14 mouse cellular contexts compared by ENCODE assay signal in genomic region chr15:96690829-96691228, GRCm38 (mm10).
"Had no signal": no experiment of that assay in that cellular context is flagged by ENCODE, and none has a peak within 500 bp of the region (broad histone marks: within the 10 kb centered on the region; RNA-seq: fewer than 3 reads in every experiment).

No protein-coding gene starts in this region.

- H3K27me3 ChIP-seq: liver, embryonic 15.5 days; megakaryocyte, embryonic 14.5 days; neural tube, embryonic 15.5 days had no signal

- H3K4me3 ChIP-seq: left cerebral cortex, adult 2 months; limb, embryonic 10.5 days; liver, embryonic 15.5 days; megakaryocyte, embryonic 14.5 days; myocyte; neural tube, embryonic 15.5 days had no signal

- H3K9ac ChIP-seq: liver, embryonic 15.5 days; neural tube, embryonic 15.5 days had no signal

- H3K4me1 ChIP-seq: limb, embryonic 10.5 days had no signal

- H3K4me2 ChIP-seq: liver, embryonic 11.5 days; liver, embryonic 15.5 days; midbrain, embryonic 11.5 days; neural tube, embryonic 15.5 days had no signal

- DNase-seq: kidney, adult 8-10 months; kidney, postnatal 25 days; lung, adult 2 months; lung, postnatal 36 days; thymus, postnatal 4 days had no signal

- ATAC-seq: lung, postnatal 0 days had no signal

- H3K9me3 ChIP-seq: limb, embryonic 10.5 days; liver, embryonic 15.5 days; megakaryocyte, embryonic 14.5 days; neural tube, embryonic 15.5 days had no signal

- H3K27ac ChIP-seq: left cerebral cortex, adult 2 months; limb, embryonic 10.5 days; liver, embryonic 15.5 days; neural tube, embryonic 15.5 days had no signal
